Mouse (Mus musculus) bone marrow, adult 2 months (tissue): ENCODE measurements around the gene Dupd1.

ENCODE experiments used
- CTCF ChIP-seq: fragments of 200-500 bp; IDR thresholded peaks from 2 replicates; pipeline ENCODE4 v1.5.1; 2011; ENCODE audit warnings: low read length, control low read depth; ENCODE audit not compliant: control insufficient read depth, insufficient read depth
- POLR2A ChIP-seq: fragments of 200-500 bp; IDR thresholded peaks from 2 replicates; pipeline ENCODE4 v1.6.1; 2011; ENCODE audit warnings: low read depth, mild to moderate bottlenecking, control low read depth, low read length, borderline replicate concordance; ENCODE audit not compliant: control insufficient read depth

- no peak for TF ChIP-seq CTCF
- TF ChIP-seq POLR2A = no peak
Observed at GRCm38 (mm10) chr14:21679631-21680201, 34.7 kb downstream of the Dupd1 start.
